Mouse (Mus musculus): Measurements from ENCODE around the gene Ddx55.

DNA sequence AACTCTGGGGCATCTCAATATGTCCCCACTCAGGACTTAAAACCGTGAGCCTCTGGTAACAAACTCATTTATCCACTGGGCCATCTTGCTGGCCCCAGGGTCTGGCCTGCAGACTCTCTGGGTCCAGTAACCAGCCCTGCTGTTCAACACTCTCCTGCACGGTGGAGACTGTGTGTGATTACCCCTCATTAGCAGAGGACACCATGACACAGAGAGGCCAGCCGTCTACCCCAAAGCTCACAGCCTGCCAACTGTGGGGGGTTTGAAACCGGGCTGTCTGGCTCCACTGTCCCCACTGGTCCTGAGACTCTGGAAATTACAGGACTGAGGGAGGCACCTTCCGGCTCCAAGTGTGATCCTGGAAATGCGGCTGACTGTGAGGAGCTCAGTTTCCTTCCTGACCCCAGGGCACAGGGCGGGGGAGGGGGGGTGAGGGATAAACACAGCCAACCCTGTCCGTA lies 23.4 kb upstream of the Ddx55 start:
- TF ChIP-seq CTCF (conservative IDR thresholded peaks at IDR 0.05; ENCODE audit: low read length): no peak
- TF ChIP-seq POU5F1 (IDR thresholded peaks at IDR 0.05; ENCODE audit: borderline replicate concordance, low read length): no peak

Measured in E14TG2a.4 (cell line).